Mouse (Mus musculus) midbrain, embryonic 10.5 days (tissue): ENCODE data around the gene Tnfrsf25. TPM values are rescaled to one million over a fixed set of nuclear protein-coding genes. Genes with fewer than 3 reads are reported as not detected.
A peak's percentile ranks its signal among the peaks of the same experiment; 100 is the strongest.

Source experiments
- DNase-seq: peaks from one replicate; pipeline ENCODE4 v3.0.0-alpha.2; 2017; ENCODE audit warnings: low spot score
- H3K27ac ChIP-seq: fragments of 300-500 bp; sonication (generic); replicated peaks from 2 replicates; pipeline ENCODE4 v1.5.1; 2016; ENCODE audit warnings: mild to moderate bottlenecking
- H3K27me3 ChIP-seq: fragments of 300-500 bp; sonication (generic); 2 replicates; pipeline ENCODE4 v1.6.1; 2016; ENCODE audit warnings: low read depth, mild to moderate bottlenecking; ENCODE audit not compliant: poor library complexity, severe bottlenecking
- H3K36me3 ChIP-seq: fragments of 300-500 bp; sonication (generic); 2 replicates; pipeline ENCODE4 v1.6.1; 2016; ENCODE audit warnings: mild to moderate bottlenecking, moderate library complexity
- H3K4me1 ChIP-seq: fragments of 300-500 bp; sonication (generic); 2 replicates; pipeline ENCODE4 v1.6.1; 2016
- H3K4me3 ChIP-seq: fragments of 300-500 bp; sonication (generic); 2 replicates; pipeline ENCODE4 v1.5.1; 2016; ENCODE audit warnings: mild to moderate bottlenecking, moderate library complexity
- H3K9me3 ChIP-seq: fragments of 300-500 bp; sonication (generic); replicated peaks from 2 replicates; pipeline ENCODE4 v1.6.1; 2016; ENCODE audit warnings: mild to moderate bottlenecking
- WGBS: fragments of 180-500 bp; shearing (Covaris S2); methylation state at CpG from one replicate; pipeline ENCODE4 v1.1.7; 2016; 5-methylcytosine and 5-hydroxymethylcytosine counted together
- polyA plus RNA-seq: library from polyadenylated mRNA; unstranded; fragments of >200 nt; fragmentation: Nextera tagmentation; extraction: Ambion mirVana; gene quantifications from 2 replicates; pipeline ENCODE4 v1.2.1, GENCODE M21; 2016

The Tnfrsf25 gene
- polyA plus RNA-seq, 1 experiment from 2014 or later = 0.47 TPM

GRCm38 (mm10) chr4:152160748-152161147 is 45.0 kb downstream of the Tnfrsf25 start:
- H3K4me3 ChIP-seq = no peak overlapping the region
- no peak for DNase-seq
- WGBS = 43% methylated on average over 4 of the region's 4 CpGs
- H3K36me3 ChIP-seq = no peaks in the 10 kb centered on the region
- no peaks in the 10 kb centered on the region for H3K9me3 ChIP-seq
- no peak overlapping the region for H3K27ac ChIP-seq
- H3K4me1 ChIP-seq = peaks cover 27% of the 10 kb centered on the region
- H3K27me3 ChIP-seq = peaks cover 89% of the 10 kb centered on the region

GRCm38 (mm10) chr4:152161601-152162000 is 45.9 kb downstream of the Tnfrsf25 start:
- WGBS = 80% methylated on average over 6 of the region's 6 CpGs
- DNase-seq = no peak
- no peaks in the 10 kb centered on the region for H3K36me3 ChIP-seq
- H3K9me3 ChIP-seq = no peaks in the 10 kb centered on the region
- peaks cover 27% of the 10 kb centered on the region for H3K4me1 ChIP-seq
- no peak overlapping the region for H3K27ac ChIP-seq
- peaks cover 87% of the 10 kb centered on the region for H3K27me3 ChIP-seq
- no peak overlapping the region for H3K4me3 ChIP-seq

- Histone ChIP-seq H3K9me3 (no peaks in the 10 kb centered on the region), H3K27ac (no peak overlapping the region), H3K4me1 (peaks cover 27% of the 10 kb centered on the region), H3K36me3 (no peaks in the 10 kb centered on the region), H3K4me3 (no peak overlapping the region), H3K27me3 (peaks cover 76% of the 10 kb centered on the region)
- no peak for DNase-seq
- 95% methylated on average over 2 of the region's 2 CpGs for WGBS
Observed at GRCm38 (mm10) chr4:152162748-152163147, 47.0 kb downstream of the Tnfrsf25 start.

- WGBS = 30% methylated on average over 22 of the region's 22 CpGs
- H3K4me1 ChIP-seq = peaks cover 2% of the 10 kb centered on the region; the same call in 1 of the 2 replicates
Observed at GRCm38 (mm10) chr4:152165036-152165931, 49.5 kb downstream of the Tnfrsf25 start.

GRCm38 (mm10) chr4:152168052-152168451 is 52.3 kb downstream of the Tnfrsf25 start:
- Histone ChIP-seq H3K4me3 (no peak overlapping the region), H3K36me3 (no peaks in the 10 kb centered on the region), H3K9me3 (0 out of 2 replicates have a peak, but pooled peaks cover 4% of the 10 kb centered on the region), H3K27me3 (peaks cover 31% of the 10 kb centered on the region), H3K4me1 (no peaks in the 10 kb centered on the region), H3K27ac (no peak overlapping the region)
- WGBS = 67% methylated on average over 8 of the region's 8 CpGs
- no peak for DNase-seq

More at GRCm38 (mm10) chr4:152165036-152165931, 49.5 kb downstream of the Tnfrsf25 start:
- Histone ChIP-seq H3K36me3 (no peaks in the 10 kb centered on the region), H3K27me3 (peaks cover 59% of the 10 kb centered on the region), H3K4me3 (no peak overlapping the region), H3K27ac (no peak overlapping the region), H3K9me3 (no peaks in the 10 kb centered on the region)
- DNase-seq = peak; percentile 80

- H3K4me1 ChIP-seq = no peaks in the 10 kb centered on the region
- peaks cover 33% of the 10 kb centered on the region for H3K27me3 ChIP-seq
- DNase-seq = no peak
- 0 out of 2 replicates have a peak, but pooled peaks cover 4% of the 10 kb centered on the region for H3K9me3 ChIP-seq
- 88% methylated on average over 7 of the region's 7 CpGs for WGBS
- no peak overlapping the region for H3K4me3 ChIP-seq
- no peak overlapping the region for H3K27ac ChIP-seq
- no peaks in the 10 kb centered on the region for H3K36me3 ChIP-seq
Observed at GRCm38 (mm10) chr4:152169103-152169502, 53.4 kb downstream of the Tnfrsf25 start.

Other genes starting within 250 kb of the Tnfrsf25 start
- 107 and 108 TPM in 2 replicates for gene Dnajc11, start 182.2 kb upstream of the Tnfrsf25 start, polyA plus RNA-seq
- 32.1 and 36.2 TPM in 2 replicates for gene Thap3, start 126.9 kb upstream of the Tnfrsf25 start, polyA plus RNA-seq
- 23.9 and 30.4 TPM in 2 replicates for gene Phf13, start 119.7 kb upstream of the Tnfrsf25 start, polyA plus RNA-seq
- gene Klhl21, start 107.1 kb upstream of the Tnfrsf25 start, polyA plus RNA-seq = 6.9 and 8.5 TPM in 2 replicates
- gene Zbtb48, start 88.3 kb upstream of the Tnfrsf25 start, polyA plus RNA-seq = 18.7 and 25.6 TPM in 2 replicates
- gene Tas1r1, start 77.4 kb upstream of the Tnfrsf25 start, polyA plus RNA-seq = 0.73 and 0.75 TPM in 2 replicates
- gene Nol9, start 76.6 kb upstream of the Tnfrsf25 start, polyA plus RNA-seq = 35.3 and 35.7 TPM in 2 replicates
- 8.1 and 9.5 TPM in 2 replicates for gene Plekhg5, start 43.4 kb upstream of the Tnfrsf25 start, polyA plus RNA-seq
- gene Espn, start 36.4 kb downstream of the Tnfrsf25 start, polyA plus RNA-seq = 0.94 and 1.4 TPM in 2 replicates
- 0.79 and 1.3 TPM in 2 replicates for gene Hes2, start 42.9 kb downstream of the Tnfrsf25 start, polyA plus RNA-seq
- gene Acot7, start 62.2 kb downstream of the Tnfrsf25 start, polyA plus RNA-seq = 85.7 and 99.7 TPM in 2 replicates
- gene Gpr153, start 158.3 kb downstream of the Tnfrsf25 start, polyA plus RNA-seq = 7.0 and 7.7 TPM in 2 replicates
- gene Hes3, start 175.7 kb downstream of the Tnfrsf25 start, polyA plus RNA-seq = 26.3 and 30.9 TPM in 2 replicates
- 26.8 and 27.6 TPM in 2 replicates for gene Icmt, start 181.3 kb downstream of the Tnfrsf25 start, polyA plus RNA-seq
- gene Rnf207, start 203.1 kb downstream of the Tnfrsf25 start, polyA plus RNA-seq = 1.5 and 2.4 TPM in 2 replicates
- gene Rpl22, start 209.8 kb downstream of the Tnfrsf25 start, polyA plus RNA-seq = 282 and 358 TPM in 2 replicates
- 0.07 and 0.12 TPM in 2 replicates for gene Chd5, start 222.7 kb downstream of the Tnfrsf25 start, polyA plus RNA-seq